Mouse (Mus musculus): Measurements from ENCODE around the gene Dop1b.

DNA sequence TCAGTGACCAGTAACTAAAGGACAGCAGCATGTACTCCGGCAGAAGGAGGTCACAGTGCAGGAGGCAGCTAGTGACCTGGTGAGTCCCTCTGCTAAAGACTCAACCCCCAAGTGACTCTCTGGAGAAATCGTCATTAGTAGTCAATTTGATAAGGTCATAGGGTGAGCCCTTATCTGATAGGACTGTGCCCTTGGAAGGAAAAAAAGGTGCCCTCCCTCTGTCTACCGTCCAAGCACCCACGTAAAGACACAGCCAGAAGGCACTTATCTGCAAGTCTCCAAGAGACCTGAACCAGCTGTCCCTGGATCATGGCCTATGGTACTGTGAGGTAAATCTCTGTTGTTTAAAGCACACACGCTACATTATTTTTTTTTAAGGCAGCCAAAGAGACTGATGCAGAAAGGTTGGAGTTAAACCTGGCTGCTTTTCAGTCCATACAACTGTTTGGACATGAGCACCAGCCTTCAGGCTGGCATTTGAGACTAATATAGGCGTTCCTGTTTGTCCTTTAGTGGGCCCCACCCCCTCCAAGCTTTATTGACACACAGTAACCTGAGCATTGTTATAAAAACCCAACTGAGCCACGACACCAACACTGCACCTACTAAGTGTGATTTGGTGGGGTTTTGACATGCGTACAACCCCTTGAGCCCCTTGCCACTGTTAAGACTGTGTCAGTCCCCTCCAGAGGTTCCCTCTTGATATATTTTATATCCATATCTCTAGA lies 13.9 kb downstream of the Dop1b start:
- TF ChIP-seq CTCF (conservative IDR thresholded peaks at IDR 0.05; ENCODE audit: low read length), result no peak
- no peak for TF ChIP-seq NANOG (IDR thresholded peaks at IDR 0.05; ENCODE audit: borderline replicate concordance, low read length)

All from E14TG2a.4 (cell line).